Mouse (Mus musculus): Measurements from ENCODE around the gene Mrps18b. TPM values are rescaled to one million over a fixed set of nuclear protein-coding genes. Genes with fewer than 3 reads are reported as not detected.

Gene Mrps18b
- polyA plus RNA-seq, 1 experiment from 2014 or later: 89.1 TPM

DNA sequence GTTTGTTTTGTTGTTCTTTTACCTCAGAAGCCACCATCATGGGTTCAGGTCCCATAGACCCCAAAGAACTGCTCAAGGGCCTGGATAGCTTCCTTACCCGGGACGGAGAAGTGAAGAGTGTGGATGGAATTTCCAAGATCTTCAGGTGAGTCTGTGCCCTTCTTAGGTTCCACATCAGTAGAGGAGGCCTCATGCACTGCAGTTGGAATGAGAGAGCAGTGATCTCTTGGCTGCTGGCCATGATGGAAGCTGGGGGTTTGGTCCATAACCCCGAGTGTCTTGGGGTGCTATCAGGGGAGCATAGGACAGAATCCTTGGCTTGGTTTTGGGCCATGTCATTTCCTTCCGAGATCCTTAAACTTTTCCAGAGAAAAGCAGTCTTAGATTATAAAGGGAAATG lies 7.1 kb upstream of the Mrps18b start:
- peaks cover 11% of the 10 kb centered on the region for H3K4me1 ChIP-seq (ENCODE audit: insufficient read depth)
- H3K9me3 ChIP-seq (ENCODE audit: low read depth, low read length): no peaks in the 10 kb centered on the region
- no peak for TF ChIP-seq CTCF (IDR thresholded peaks at IDR 0.05; ENCODE audit: low read depth)
- no peak overlapping the region for H3K9ac ChIP-seq
- DNase-seq (no peak), ATAC-seq (ENCODE audit: insufficient read depth) (no peak)
- H3K4me2 ChIP-seq: no peak overlapping the region
- H3K4me3 ChIP-seq (ENCODE audit: low read depth, low read length): no peak overlapping the region
- WGBS: 91% methylated on average over 4 of the region's 4 CpGs
- no peak overlapping the region for H3K27ac ChIP-seq (ENCODE audit: low read depth)
- H3K27me3 ChIP-seq (ENCODE audit: insufficient read depth, low read length): no peaks in the 10 kb centered on the region
- H3K36me3 ChIP-seq (ENCODE audit: insufficient read depth): peaks cover 58% of the 10 kb centered on the region

DNA sequence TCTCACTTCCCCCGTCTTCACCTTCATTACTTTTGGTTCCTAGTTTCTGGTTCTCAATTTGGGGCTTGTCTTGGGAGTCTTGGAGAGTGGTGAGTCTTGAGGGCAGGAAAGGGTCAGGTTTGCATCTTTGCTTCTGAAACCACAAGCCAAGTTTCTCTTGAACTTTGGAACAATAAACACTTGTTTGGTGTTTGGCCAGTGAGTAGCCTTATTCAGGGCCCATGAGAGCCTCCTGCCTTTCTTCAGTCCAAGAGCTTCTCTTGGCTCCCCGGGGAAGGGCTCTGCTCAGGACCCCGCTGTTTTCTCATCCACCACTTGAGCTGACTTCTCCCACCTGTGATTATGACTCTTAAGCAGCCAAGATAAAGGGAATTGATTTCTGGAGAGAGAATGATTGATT lies 6.4 kb upstream of the Mrps18b start:
- no peak overlapping the region for H3K27ac ChIP-seq (ENCODE audit: low read depth)
- peaks cover 54% of the 10 kb centered on the region for H3K36me3 ChIP-seq (ENCODE audit: insufficient read depth)
- no peak for DNase-seq
- no peak overlapping the region for H3K4me3 ChIP-seq (ENCODE audit: low read depth, low read length)
- no peak overlapping the region for H3K9ac ChIP-seq
- H3K9me3 ChIP-seq (ENCODE audit: low read depth, low read length): no peaks in the 10 kb centered on the region
- H3K27me3 ChIP-seq (ENCODE audit: insufficient read depth, low read length): no peaks in the 10 kb centered on the region
- no peak overlapping the region for H3K4me2 ChIP-seq
- no peak for ATAC-seq (ENCODE audit: insufficient read depth)
- WGBS: 84% methylated on average over 3 of the region's 3 CpGs
- peaks cover 11% of the 10 kb centered on the region for H3K4me1 ChIP-seq (ENCODE audit: insufficient read depth)
- no peak for TF ChIP-seq CTCF (IDR thresholded peaks at IDR 0.05; ENCODE audit: low read depth)

DNA sequence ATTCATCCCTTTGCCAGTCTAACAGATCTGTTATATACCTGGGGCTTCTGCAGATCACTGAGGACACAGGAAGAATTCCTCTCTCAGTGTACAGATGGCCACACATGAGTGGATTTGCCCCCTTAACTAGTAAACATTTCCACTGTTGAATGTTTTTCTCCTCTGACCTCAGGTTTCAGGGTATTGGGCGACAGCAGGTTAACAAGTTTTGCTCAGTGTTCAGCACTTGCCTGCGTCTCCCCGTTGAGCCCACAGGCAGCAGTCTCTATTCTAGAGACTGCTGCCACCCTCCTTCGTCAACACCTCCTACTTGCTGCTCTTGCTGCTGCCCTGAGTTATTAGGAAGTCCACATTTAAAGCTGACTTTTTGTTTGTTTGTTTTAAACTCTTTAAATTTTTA lies 5.5 kb upstream of the Mrps18b start:
- Histone ChIP-seq H3K4me2 (no peak overlapping the region), H3K9me3 (ENCODE audit: low read depth, low read length) (no peaks in the 10 kb centered on the region), H3K4me1 (ENCODE audit: insufficient read depth) (peaks cover 11% of the 10 kb centered on the region), H3K4me3 (ENCODE audit: low read depth, low read length) (no peak overlapping the region), H3K27ac (ENCODE audit: low read depth) (no peak overlapping the region), H3K9ac (no peak overlapping the region), H3K27me3 (ENCODE audit: insufficient read depth, low read length) (no peaks in the 10 kb centered on the region), H3K36me3 (ENCODE audit: insufficient read depth) (peaks cover 53% of the 10 kb centered on the region)
- no peak for ATAC-seq (ENCODE audit: insufficient read depth)
- DNase-seq: no peak
- WGBS: 76% methylated on average over 4 of the region's 4 CpGs
- TF ChIP-seq CTCF (IDR thresholded peaks at IDR 0.05; ENCODE audit: low read depth): no peak

DNA sequence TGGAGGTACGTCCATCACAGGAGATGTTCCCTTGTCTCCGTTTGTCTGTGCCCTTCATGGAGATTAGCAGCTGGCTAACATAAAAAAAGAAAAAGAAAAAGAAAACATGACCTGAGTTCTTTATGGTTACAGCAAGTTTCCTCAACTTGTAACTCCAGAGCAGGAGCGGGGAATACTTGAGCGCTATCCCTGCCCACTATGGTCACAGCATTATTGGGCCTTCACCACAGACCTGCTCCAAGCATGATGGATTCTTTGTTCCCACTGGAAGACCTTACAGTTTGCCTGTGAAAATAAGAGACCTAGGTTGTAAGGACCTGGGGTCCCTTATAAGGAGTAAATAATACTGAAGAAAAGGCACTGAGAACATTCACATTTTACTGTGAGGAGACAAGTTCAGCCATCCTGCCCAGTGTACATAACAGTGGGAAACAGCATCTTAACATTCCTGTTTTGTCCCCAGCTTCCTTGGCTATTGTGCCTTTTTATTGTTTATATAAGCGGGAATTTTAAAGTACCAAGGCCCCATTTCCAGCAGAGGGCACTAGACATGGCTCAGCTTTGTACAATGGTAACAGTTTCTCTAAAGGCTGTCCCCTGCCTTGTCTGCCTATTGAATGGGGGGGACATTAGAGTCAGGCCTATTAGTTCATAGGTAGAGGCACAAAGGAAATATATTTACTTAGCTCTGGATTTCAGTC lies 4.8 kb upstream of the Mrps18b start:
- peak; percentile 87 for DNase-seq
- Histone ChIP-seq H3K36me3 (ENCODE audit: insufficient read depth) (peaks cover 46% of the 10 kb centered on the region), H3K4me1 (ENCODE audit: insufficient read depth) (peaks cover 11% of the 10 kb centered on the region), H3K27me3 (ENCODE audit: insufficient read depth, low read length) (no peaks in the 10 kb centered on the region), H3K27ac (ENCODE audit: low read depth) (peak overlapping the region; percentile 99), H3K9ac (no peak overlapping the region), H3K4me3 (ENCODE audit: low read depth, low read length) (no peak overlapping the region), H3K4me2 (peak overlapping the region; percentile 100; the same call in 1 of the 2 replicates), H3K9me3 (ENCODE audit: low read depth, low read length) (no peaks in the 10 kb centered on the region)
- no peak for ATAC-seq (ENCODE audit: insufficient read depth)
- TF ChIP-seq CTCF (IDR thresholded peaks at IDR 0.05; ENCODE audit: low read depth): peak; percentile 72
- 60% methylated on average over 5 of the region's 5 CpGs for WGBS

DNA sequence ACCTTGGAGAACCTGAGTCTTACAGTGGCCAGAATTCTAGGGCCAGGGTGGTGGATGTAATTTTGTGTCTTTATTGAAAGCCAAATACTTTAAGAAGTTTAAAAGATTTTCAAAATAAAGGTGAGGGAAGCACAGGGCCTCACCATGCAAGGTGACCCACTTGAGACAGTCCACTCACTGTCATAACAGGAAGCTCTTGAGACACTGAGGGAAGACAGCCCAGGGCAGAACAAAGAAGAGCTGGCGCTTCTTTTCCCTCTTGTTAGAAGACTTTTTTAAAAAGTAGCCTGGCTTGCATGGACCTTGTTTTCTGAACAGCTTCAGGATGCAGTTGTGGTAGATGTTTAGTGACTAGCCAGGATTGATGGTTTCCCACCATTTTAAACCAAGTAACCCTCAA lies 4.2 kb upstream of the Mrps18b start:
- Histone ChIP-seq H3K4me2 (peak overlapping the region; percentile 100; the same call in 1 of the 2 replicates), H3K4me3 (ENCODE audit: low read depth, low read length) (no peak overlapping the region)
- 64% methylated on average over 1 of the region's 1 CpGs for WGBS

DNA sequence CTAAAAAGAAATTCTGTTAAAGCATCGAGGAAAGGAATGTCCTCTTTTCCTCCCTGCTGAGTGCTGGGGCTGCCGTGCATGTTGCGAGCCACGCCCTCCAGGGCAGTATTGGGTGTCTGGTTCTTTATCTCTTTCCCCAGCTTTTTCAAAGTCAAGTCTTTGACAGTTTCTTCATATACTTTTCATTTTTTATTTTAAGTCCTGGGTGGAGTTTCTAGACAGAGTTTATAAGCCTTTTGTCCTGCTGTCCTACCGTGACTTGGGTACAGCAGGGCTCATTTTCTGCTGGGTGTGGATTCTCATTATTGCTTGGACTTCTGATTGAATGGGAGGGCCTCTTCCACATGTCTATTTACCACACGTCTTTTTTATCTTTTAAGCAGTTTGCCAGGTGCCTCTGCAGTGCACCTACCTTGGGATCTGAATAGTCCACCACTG lies 3.7 kb upstream of the Mrps18b start:
- Histone ChIP-seq H3K4me3 (ENCODE audit: low read depth, low read length) (peak overlapping the region; percentile 79; the same call in 1 of the 2 replicates), H3K27ac (ENCODE audit: low read depth) (peak overlapping the region; percentile 99), H3K9ac (peak overlapping the region; percentile 96), H3K4me1 (ENCODE audit: insufficient read depth) (peaks cover 11% of the 10 kb centered on the region), H3K9me3 (ENCODE audit: low read depth, low read length) (no peaks in the 10 kb centered on the region), H3K4me2 (peak overlapping the region; percentile 100), H3K36me3 (ENCODE audit: insufficient read depth) (peaks cover 35% of the 10 kb centered on the region), H3K27me3 (ENCODE audit: insufficient read depth, low read length) (no peaks in the 10 kb centered on the region)
- TF ChIP-seq CTCF (IDR thresholded peaks at IDR 0.05; ENCODE audit: low read depth): no peak
- ATAC-seq (ENCODE audit: insufficient read depth): no peak
- peak; percentile 22 for DNase-seq
- 38% methylated on average over 6 of the region's 6 CpGs for WGBS

More for the DNA sequence above, 4.2 kb upstream of the Mrps18b start:
- DNase-seq (peak; percentile 23), ATAC-seq (ENCODE audit: insufficient read depth) (no peak)
- TF ChIP-seq CTCF (IDR thresholded peaks at IDR 0.05; ENCODE audit: low read depth): no peak
- Histone ChIP-seq H3K36me3 (ENCODE audit: insufficient read depth) (peaks cover 40% of the 10 kb centered on the region), H3K27ac (ENCODE audit: low read depth) (peak overlapping the region; percentile 99), H3K27me3 (ENCODE audit: insufficient read depth, low read length) (no peaks in the 10 kb centered on the region), H3K4me1 (ENCODE audit: insufficient read depth) (peaks cover 11% of the 10 kb centered on the region), H3K9me3 (ENCODE audit: low read depth, low read length) (no peaks in the 10 kb centered on the region), H3K9ac (no peak overlapping the region)

DNA sequence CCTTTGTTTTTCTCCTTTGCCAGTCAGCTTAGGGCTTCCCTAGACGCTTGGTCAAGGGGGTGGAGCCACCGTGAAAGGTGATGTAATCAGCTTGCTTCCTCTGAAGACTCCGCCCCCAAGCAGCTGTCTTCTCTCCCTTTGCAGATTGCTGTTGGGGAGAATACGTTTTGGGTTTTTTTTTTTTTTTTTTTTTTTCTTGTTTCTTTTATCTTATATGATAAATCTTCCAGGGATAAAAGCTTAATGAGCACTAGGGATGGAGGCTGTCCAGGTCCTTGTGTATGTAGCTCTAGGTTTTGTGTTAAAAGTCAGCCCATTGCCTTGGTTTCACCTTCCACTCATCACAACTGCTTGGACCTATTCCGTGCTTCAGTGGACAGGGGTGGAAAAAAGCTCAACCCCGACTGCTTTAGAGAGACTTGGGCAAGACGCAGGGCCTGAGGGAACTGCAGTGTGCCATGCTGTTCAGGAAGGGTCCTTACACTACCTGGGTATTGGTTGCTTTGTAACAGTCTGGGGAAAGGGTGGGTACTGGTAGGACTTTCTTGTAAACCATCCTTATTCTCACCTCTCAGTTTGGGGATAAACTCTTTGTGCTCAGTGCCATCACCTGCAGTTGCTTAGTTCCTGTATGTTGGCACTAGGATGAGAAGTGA lies 3.0 kb upstream of the Mrps18b start:
- Histone ChIP-seq H3K4me2 (peak overlapping the region; percentile 100), H3K4me3 (ENCODE audit: low read depth, low read length) (peak overlapping the region; percentile 79), H3K36me3 (ENCODE audit: insufficient read depth) (peaks cover 33% of the 10 kb centered on the region), H3K27me3 (ENCODE audit: insufficient read depth, low read length) (no peaks in the 10 kb centered on the region), H3K9ac (peak overlapping the region; percentile 96), H3K27ac (ENCODE audit: low read depth) (peak overlapping the region; percentile 99), H3K9me3 (ENCODE audit: low read depth, low read length) (no peaks in the 10 kb centered on the region), H3K4me1 (ENCODE audit: insufficient read depth) (peaks cover 11% of the 10 kb centered on the region)
- 7% methylated on average over 7 of the region's 7 CpGs for WGBS
- TF ChIP-seq CTCF (IDR thresholded peaks at IDR 0.05; ENCODE audit: low read depth): no peak
- ATAC-seq (ENCODE audit: insufficient read depth) (peak; percentile 38), DNase-seq (peak; percentile 100)

Measured in lung, embryonic 14.5 days (tissue).